Mouse (Mus musculus): ENCODE results near the gene Kcnq1. TPM values are rescaled to one million over a fixed set of nuclear protein-coding genes. Genes with fewer than 3 reads are reported as not detected.
A peak's percentile ranks its signal among the peaks of the same experiment; 100 is the strongest.

Kcnq1 gene
- polyA plus RNA-seq, 1 experiment from 2014 or later, result 1.0 TPM

DNA sequence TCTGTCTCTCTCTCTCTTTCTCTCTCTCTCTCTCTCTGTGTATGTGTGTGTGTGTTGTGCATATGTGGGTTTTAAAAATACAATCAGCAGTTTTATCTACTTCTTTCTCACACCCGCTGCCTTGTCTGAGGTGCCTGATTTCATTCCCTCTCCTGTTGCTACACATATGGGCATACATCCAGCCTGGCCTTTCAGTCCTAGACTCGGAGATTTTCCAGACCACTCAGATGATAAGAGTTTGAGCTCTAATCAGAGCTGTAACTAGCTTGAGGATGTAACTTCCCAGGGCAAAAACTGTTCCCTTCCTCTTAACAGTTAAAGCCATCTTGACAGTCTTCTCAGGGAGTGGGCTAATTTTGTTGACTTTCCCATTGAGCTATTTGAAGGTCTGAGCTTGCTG lies 265.2 kb downstream of the Kcnq1 start:
- DNase-seq (ENCODE audit: low spot score), result no peak
- no peaks in the 10 kb centered on the region for H3K36me3 ChIP-seq (replicated peaks)
- peaks cover 38% of the 10 kb centered on the region for H3K4me1 ChIP-seq
- H3K9me3 ChIP-seq, result no peaks in the 10 kb centered on the region
- H3K27ac ChIP-seq (replicated peaks), result no peak overlapping the region
- 80% methylated on average over 2 of the region's 2 CpGs for whole genome bisulfite sequencing
- peaks cover 46% of the 10 kb centered on the region for H3K27me3 ChIP-seq (replicated peaks; ENCODE audit: low read depth, poor library complexity, severe bottlenecking)
- H3K4me3 ChIP-seq, result no peak overlapping the region

DNA sequence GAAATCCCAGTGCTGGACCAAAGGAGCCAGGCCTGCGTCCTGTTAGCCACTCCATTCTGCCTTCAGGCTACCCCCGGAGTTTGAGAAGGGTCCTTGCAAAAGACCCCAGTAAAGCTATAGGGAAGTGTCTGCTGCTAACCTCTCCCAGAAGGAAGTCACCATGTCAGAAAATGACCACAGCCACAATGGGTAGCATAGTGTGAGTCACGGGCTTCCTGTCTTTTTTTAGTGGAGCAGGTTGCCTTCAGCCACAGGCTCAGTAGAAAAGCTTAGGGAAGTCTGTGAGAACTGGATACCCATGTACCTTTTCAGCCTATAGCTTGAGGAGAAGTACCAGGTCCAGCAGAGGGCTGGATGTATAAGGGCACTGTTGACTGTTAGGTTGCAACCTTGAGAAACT lies 267.1 kb downstream of the Kcnq1 start:
- H3K4me1 ChIP-seq, result peaks cover 24% of the 10 kb centered on the region
- 71% methylated on average over 3 of the region's 3 CpGs for WGBS
- peak overlapping the region; percentile 24; the same call in 1 of the 2 replicates for H3K27ac ChIP-seq (replicated peaks)
- DNase-seq (ENCODE audit: low spot score), result no peak
- no peaks in the 10 kb centered on the region for H3K36me3 ChIP-seq (replicated peaks)
- H3K4me3 ChIP-seq, result no peak overlapping the region
- no peaks in the 10 kb centered on the region for H3K9me3 ChIP-seq
- H3K27me3 ChIP-seq (replicated peaks; ENCODE audit: low read depth, poor library complexity, severe bottlenecking), result peaks cover 62% of the 10 kb centered on the region

DNA sequence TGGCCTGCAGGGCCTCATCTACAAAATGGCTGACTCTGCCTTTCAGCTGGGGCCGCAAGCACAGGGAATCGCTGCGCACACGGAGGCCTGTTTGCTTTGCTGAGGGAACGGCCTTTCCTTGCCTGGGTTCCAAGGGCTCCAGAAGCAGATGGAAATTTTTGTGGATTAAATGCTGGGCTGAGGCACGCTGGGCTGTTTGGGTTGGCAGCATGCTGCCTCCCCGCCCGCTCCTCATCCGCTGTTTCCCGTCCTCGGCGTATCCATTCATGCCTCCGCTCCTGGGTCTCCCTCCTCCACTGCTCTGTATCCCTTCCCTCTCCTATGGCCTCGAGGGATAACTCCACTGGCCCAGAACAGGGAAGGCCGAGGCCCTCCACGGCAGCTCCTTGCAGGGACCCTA lies 269.8 kb downstream of the Kcnq1 start:
- no peaks in the 10 kb centered on the region for H3K36me3 ChIP-seq (replicated peaks)
- DNase-seq (ENCODE audit: low spot score), result no peak
- H3K4me3 ChIP-seq, result no peak overlapping the region
- no peaks in the 10 kb centered on the region for H3K9me3 ChIP-seq
- peaks cover 73% of the 10 kb centered on the region for H3K27me3 ChIP-seq (replicated peaks; ENCODE audit: low read depth, poor library complexity, severe bottlenecking)
- peaks cover 33% of the 10 kb centered on the region for H3K4me1 ChIP-seq
- 81% methylated on average over 16 of the region's 16 CpGs for WGBS
- H3K27ac ChIP-seq (replicated peaks), result no peak overlapping the region

DNA sequence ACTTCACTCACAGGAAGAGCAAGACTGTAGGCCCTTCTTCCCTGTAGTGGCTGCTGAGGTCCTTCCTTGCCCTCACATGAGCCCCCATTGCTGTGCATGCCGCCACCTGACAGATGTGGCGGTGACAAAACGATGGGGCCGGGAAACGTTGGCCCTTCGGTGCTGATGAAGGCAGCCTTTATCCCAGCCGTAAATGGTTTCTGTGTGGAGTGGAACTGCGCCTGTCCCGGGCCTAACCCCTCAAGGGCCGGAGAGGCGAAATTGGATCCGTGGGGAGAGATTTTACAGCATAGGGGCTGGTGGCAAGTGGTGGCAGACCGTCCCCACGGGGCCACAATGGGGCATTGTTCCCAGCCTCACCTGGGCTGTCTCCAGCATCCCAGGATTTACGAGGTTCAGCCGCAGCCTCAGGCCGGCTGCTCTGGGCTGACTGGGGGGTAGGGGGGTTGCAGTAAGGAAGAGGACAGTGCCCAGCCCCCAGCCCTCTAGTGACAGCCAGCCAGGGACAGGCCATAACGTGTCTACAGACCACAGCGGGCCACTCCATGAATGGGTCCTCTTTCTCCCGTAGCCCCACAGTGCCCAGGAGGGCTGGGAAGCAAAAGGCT lies 274.4 kb downstream of the Kcnq1 start:
- DNase-seq (ENCODE audit: low spot score), result no peak
- Histone ChIP-seq H3K27ac (replicated peaks) (no peak overlapping the region), H3K27me3 (replicated peaks; ENCODE audit: low read depth, poor library complexity, severe bottlenecking) (peaks cover 56% of the 10 kb centered on the region), H3K4me1 (peaks cover 16% of the 10 kb centered on the region), H3K36me3 (replicated peaks) (no peaks in the 10 kb centered on the region), H3K9me3 (no peaks in the 10 kb centered on the region), H3K4me3 (no peak overlapping the region)
- 57% methylated on average over 20 of the region's 20 CpGs for WGBS

DNA sequence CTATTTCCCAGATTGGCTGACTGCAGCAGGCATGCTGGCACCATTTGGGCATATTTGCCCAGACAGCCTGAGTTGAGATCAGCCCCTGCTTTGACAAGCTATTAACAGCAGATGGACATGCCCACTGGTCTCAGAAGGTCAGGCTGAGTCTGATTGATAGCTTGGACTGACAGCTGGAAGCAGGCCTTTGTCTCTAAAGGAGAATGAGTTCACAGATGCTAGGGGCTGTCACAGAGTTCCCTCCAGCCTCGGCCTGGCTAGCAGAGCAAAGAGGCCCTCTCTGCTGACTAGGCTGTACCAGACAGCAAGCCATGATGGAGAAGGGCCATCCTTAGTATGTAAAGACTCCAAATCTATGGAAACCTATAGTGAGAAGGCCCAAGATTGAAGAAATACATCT lies 280.5 kb downstream of the Kcnq1 start:
- DNase-seq (ENCODE audit: low spot score), result no peak

DNA sequence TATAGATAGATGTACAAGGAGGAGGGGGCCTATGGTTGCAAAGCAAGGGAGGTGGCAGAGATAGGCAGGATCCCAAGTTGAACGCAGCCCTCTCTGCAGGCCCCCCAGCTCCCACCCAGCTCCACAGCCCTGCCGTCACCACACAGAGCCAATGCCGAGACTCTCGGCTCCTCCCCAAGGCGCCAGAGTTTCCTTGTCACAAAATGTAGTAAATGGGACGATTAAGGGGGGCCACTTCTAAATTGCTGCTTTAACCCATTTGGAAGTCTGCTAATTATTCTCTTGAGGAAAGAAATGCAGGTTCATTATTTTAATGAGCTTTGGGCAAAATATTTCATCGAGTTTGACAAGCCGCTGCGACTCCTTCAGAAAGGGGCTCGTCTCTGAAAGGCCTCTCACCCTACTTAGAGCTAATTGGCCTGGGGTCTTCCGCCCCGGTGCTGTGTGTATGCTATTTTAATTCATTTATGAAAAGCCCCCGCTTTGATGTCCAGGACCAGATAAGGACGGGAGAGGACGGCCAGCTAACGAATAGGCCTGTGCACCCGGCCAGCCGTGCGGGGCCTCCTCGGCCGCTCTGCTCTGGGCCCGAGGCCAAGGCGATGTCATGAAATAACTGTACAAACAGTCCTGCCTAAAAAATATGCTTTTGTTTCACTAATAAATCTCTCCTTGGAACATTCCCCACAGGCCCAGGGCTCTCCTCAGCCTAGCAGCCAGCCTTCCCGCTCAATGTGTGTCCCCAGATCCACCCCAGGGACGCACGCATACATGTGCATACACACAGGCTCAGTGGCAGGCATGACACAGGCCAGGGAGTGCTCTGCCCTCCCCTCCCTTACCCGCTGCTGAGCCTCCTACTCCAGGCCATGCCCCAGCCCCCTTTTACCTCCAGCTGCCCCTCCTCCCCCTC lies 282.9 kb downstream of the Kcnq1 start:
- Histone ChIP-seq H3K4me3 (peak overlapping the region; percentile 8; the same call in 1 of the 2 replicates), H3K4me1 (peaks cover 31% of the 10 kb centered on the region), H3K9me3 (0 out of 2 replicates have a peak, but pooled peaks cover 8% of the 10 kb centered on the region), H3K27ac (replicated peaks) (peak overlapping the region; percentile 11), H3K36me3 (replicated peaks) (no peaks in the 10 kb centered on the region), H3K27me3 (replicated peaks; ENCODE audit: low read depth, poor library complexity, severe bottlenecking) (peaks cover 30% of the 10 kb centered on the region)
- DNase-seq (ENCODE audit: low spot score), result peak; percentile 31
- 64% methylated on average over 27 of the region's 27 CpGs for WGBS

More for the DNA sequence above, 280.5 kb downstream of the Kcnq1 start:
- H3K27ac ChIP-seq (replicated peaks), result no peak overlapping the region
- H3K4me3 ChIP-seq, result no peak overlapping the region
- no peaks in the 10 kb centered on the region for H3K36me3 ChIP-seq (replicated peaks)
- H3K9me3 ChIP-seq, result no peaks in the 10 kb centered on the region
- H3K27me3 ChIP-seq (replicated peaks; ENCODE audit: low read depth, poor library complexity, severe bottlenecking), result peaks cover 41% of the 10 kb centered on the region
- WGBS, result 24% methylated on average over 1 of the region's 1 CpGs
- H3K4me1 ChIP-seq, result peaks cover 31% of the 10 kb centered on the region

DNA sequence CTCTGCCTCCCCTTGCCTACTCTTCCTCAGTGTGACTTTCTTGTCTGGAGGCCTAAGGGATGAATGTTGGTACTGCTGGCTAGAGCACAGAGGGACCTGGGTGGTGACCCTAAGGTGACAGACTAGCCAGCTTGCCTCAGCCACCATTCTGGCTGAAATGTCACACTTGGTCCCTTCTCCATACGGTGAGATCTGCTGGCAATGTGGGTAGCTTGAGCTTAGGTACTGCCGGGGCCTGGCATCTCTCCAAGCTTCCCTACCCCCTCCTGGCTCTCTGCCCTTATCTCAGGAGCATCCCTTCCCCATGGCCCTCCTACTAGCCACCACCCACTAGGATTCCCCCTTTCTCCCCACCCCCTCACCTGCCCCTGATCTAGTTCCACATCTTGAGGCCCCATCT lies 283.7 kb downstream of the Kcnq1 start:
- Histone ChIP-seq H3K9me3 (0 out of 2 replicates have a peak, but pooled peaks cover 8% of the 10 kb centered on the region), H3K27me3 (replicated peaks; ENCODE audit: low read depth, poor library complexity, severe bottlenecking) (peaks cover 29% of the 10 kb centered on the region)

DNA sequence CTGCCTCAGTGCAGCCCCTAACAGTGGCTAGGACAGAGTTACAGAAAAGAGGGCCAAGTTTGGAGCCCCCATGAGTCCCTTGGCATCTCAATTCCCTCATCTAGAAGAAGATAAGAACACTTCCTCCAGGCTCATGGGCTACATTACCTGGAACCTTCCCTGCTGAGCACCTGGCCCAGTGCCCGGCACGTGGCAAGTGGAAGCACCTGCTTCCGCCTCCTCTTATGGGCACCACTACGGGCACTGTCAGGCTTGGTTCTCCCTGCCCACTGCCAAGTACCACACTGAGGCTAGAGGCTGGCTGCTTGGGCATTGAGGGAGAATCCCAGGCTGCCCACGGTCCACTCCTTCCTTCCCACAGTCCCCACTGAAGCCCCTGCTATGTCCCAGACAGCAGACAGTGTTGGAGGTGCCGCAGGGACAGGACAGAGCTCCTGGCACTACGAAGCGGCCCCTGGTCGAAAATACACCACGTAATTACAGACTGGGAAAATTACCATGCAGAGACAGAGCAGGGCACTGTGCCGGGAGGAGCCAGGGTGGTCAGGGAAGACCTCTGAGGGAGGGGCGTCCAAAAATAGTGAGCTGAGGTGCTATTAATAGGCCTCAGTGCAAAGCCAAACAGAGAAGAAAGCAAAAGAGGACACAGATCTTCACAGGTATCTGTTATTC lies 284.3 kb downstream of the Kcnq1 start:
- H3K9me3 ChIP-seq, result 0 out of 2 replicates have a peak, but pooled peaks cover 8% of the 10 kb centered on the region
- H3K4me1 ChIP-seq, result peaks cover 39% of the 10 kb centered on the region
- H3K36me3 ChIP-seq (replicated peaks), result no peaks in the 10 kb centered on the region
- no peak overlapping the region; the same call in 1 of the 2 replicates for H3K27ac ChIP-seq (replicated peaks)
- DNase-seq (ENCODE audit: low spot score), result no peak
- H3K4me3 ChIP-seq, result no peak overlapping the region
- H3K27me3 ChIP-seq (replicated peaks; ENCODE audit: low read depth, poor library complexity, severe bottlenecking), result peaks cover 29% of the 10 kb centered on the region
- WGBS, result 81% methylated on average over 12 of the region's 12 CpGs

More for the DNA sequence above, 283.7 kb downstream of the Kcnq1 start:
- H3K27ac ChIP-seq (replicated peaks), result peak overlapping the region; percentile 11
- no peaks in the 10 kb centered on the region for H3K36me3 ChIP-seq (replicated peaks)
- H3K4me1 ChIP-seq, result peaks cover 33% of the 10 kb centered on the region
- no peak for DNase-seq (ENCODE audit: low spot score)
- no peak overlapping the region for H3K4me3 ChIP-seq
- 80% methylated on average over 2 of the region's 2 CpGs for WGBS

DNA sequence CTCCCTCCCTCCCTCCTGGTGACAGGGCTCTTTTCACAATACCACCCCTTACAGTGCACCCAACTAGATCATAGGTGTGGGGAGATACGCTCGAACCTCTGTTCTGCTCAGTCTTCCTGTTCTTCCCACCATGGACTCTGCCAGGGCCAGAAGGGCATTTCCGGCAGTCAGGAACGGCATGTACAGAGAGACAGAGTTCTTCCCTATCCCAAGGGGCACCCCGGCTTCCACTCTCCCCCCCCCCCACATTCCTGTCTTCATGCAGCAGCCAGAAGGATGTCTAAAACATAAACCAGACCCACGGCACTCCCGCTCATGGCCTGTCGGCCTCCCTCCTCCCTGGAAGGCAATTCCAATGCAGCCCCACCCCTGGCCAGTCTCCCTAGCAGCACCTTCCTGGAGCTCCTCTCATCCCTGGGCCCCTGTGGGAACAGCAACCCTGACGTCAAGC lies 289.0 kb downstream of the Kcnq1 start:
- Histone ChIP-seq H3K4me3 (no peak overlapping the region), H3K36me3 (replicated peaks) (no peaks in the 10 kb centered on the region), H3K4me1 (peaks cover 13% of the 10 kb centered on the region), H3K9me3 (0 out of 2 replicates have a peak, but pooled peaks cover 8% of the 10 kb centered on the region), H3K27ac (replicated peaks) (no peak overlapping the region), H3K27me3 (replicated peaks; ENCODE audit: low read depth, poor library complexity, severe bottlenecking) (peaks cover 9% of the 10 kb centered on the region; the same call in 1 of the 2 replicates)
- DNase-seq (ENCODE audit: low spot score), result no peak
- 68% methylated on average over 9 of the region's 9 CpGs for WGBS

DNA sequence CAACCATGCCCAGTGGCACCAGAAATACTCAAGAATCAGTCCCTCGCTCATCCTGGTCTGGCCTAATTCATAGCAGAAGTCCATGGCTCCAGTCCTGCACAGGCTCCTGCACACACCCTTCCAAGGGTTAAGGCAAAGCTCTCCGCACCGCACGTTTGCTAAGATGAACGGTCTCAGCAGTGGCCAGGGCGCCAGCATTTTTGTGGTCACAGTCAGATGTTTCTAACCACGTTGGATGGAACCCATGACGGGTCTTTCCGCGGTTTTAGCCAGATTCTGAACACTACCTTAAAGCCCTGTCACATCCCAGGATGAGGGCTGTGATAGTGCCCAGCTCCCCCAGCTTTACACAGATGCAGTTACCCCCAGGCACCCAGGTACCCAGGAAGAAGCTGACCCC lies 293.6 kb downstream of the Kcnq1 start:
- 91% methylated on average over 10 of the region's 10 CpGs for WGBS
- Histone ChIP-seq H3K9me3 (no peaks in the 10 kb centered on the region; the same call in 1 of the 2 replicates), H3K36me3 (replicated peaks) (no peaks in the 10 kb centered on the region), H3K27me3 (replicated peaks; ENCODE audit: low read depth, poor library complexity, severe bottlenecking) (peaks cover 8% of the 10 kb centered on the region; the same call in 1 of the 2 replicates), H3K4me3 (no peak overlapping the region), H3K4me1 (peaks cover 34% of the 10 kb centered on the region), H3K27ac (replicated peaks) (0 out of 2 replicates have a peak overlapping the region, but pooled peaks have one; percentile 27)
- no peak for DNase-seq (ENCODE audit: low spot score)

DNA sequence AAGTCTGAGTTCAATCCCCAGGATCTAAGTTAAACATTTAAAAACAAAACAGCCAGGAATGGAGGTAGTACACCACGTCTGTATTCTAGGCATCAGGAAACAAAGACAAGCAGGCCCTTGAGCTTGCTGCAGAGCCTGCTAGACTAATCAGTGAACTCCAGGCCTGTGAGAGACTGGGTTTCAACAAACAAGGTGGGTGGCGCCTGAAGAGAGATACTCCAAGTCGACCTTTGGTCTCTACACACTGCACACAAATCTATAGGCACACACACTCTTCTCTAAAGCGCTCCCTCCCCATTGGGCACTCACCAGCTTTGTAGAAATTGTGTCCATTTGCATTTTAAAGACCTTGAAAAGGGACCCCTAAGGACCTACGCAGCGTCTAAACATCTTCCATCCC lies 294.4 kb downstream of the Kcnq1 start:
- Histone ChIP-seq H3K36me3 (replicated peaks) (no peaks in the 10 kb centered on the region), H3K4me3 (no peak overlapping the region), H3K27me3 (replicated peaks; ENCODE audit: low read depth, poor library complexity, severe bottlenecking) (peaks cover 8% of the 10 kb centered on the region; the same call in 1 of the 2 replicates), H3K4me1 (peaks cover 27% of the 10 kb centered on the region), H3K27ac (replicated peaks) (peak overlapping the region; percentile 27; the same call in 1 of the 2 replicates), H3K9me3 (no peaks in the 10 kb centered on the region; the same call in 1 of the 2 replicates)
- 41% methylated on average over 6 of the region's 6 CpGs for WGBS
- no peak for DNase-seq (ENCODE audit: low spot score)

DNA sequence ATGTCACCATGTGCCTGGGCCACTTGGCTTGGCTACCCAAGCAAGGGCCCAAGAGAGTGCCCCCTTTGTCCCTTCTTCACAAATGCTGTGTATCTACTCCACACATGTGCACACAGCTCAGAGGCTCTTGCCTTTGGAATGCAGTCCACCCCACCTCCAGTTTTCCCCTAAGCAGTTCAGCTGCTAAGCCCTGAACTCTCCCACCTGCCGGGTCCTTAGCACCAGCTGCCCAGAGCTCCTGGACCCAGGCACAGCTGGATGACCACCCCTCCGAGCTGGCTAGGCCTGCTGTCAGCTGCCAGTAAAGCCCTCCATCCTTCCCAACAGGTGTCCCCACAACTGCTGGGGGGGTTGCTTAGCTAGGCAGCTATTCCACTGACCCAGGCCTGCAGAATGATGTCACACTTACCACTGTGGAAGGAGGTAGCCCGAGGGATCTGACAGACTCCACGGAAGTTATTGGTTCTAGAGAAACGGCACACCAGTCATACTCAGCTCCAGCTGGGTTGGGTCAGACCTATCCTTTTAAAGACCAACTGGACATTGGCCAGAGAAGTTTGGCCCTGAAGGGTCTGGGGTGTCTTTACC lies 295.4 kb downstream of the Kcnq1 start:
- Histone ChIP-seq H3K36me3 (replicated peaks) (no peaks in the 10 kb centered on the region), H3K27me3 (replicated peaks; ENCODE audit: low read depth, poor library complexity, severe bottlenecking) (peaks cover 8% of the 10 kb centered on the region; the same call in 1 of the 2 replicates), H3K4me3 (no peak overlapping the region), H3K4me1 (peaks cover 27% of the 10 kb centered on the region), H3K9me3 (no peaks in the 10 kb centered on the region; the same call in 1 of the 2 replicates), H3K27ac (replicated peaks) (no peak overlapping the region)
- WGBS, result 66% methylated on average over 5 of the region's 5 CpGs
- DNase-seq (ENCODE audit: low spot score), result no peak

All from embryonic facial prominence, embryonic 10.5 days (tissue).